Mouse (Mus musculus) liver, embryonic 13.5 days (tissue): ENCODE measurements around the gene Rpl38. TPM values are rescaled to one million over a fixed set of nuclear protein-coding genes. Genes with fewer than 3 reads are reported as not detected.

Source experiments
- ATAC-seq: fragments of 200-750 bp; cut with Nextera tagmentation; 2 replicates; pipeline ENCODE4 v1.8.0; 2017; ENCODE audit warnings: low read depth, mild to moderate bottlenecking, moderate number of reproducible peaks, moderate library complexity
- DNase-seq: peaks from one replicate; pipeline ENCODE4 v3.0.0; 2022
- H3K27ac ChIP-seq: fragments of 300-500 bp; sonication (generic); 2 replicates; pipeline ENCODE4 v1.5.1; 2015; ENCODE audit warnings: moderate library complexity, mild to moderate bottlenecking, inconsistent platforms
- H3K27me3 ChIP-seq: fragments of 300-500 bp; sonication (generic); 2 replicates; pipeline ENCODE4 v1.6.1; 2015; ENCODE audit warnings: mild to moderate bottlenecking, inconsistent platforms
- H3K36me3 ChIP-seq: fragments of 300-500 bp; sonication (generic); 2 replicates; pipeline ENCODE4 v1.6.1; 2015; ENCODE audit warnings: mild to moderate bottlenecking, inconsistent platforms
- H3K4me1 ChIP-seq: fragments of 300-500 bp; sonication (generic); replicated peaks from 2 replicates; pipeline ENCODE4 v1.6.1; 2015; ENCODE audit warnings: inconsistent platforms
- H3K4me2 ChIP-seq: fragments of 300-500 bp; sonication (generic); 2 replicates; pipeline ENCODE4 v1.6.1; 2015; ENCODE audit warnings: inconsistent platforms, mild to moderate bottlenecking, moderate library complexity
- H3K4me3 ChIP-seq: fragments of 300-500 bp; sonication (generic); replicated peaks from 2 replicates; pipeline ENCODE4 v1.5.1; 2015; ENCODE audit warnings: mild to moderate bottlenecking, inconsistent platforms
- H3K9ac ChIP-seq: fragments of 300-500 bp; sonication (generic); 2 replicates; pipeline ENCODE4 v1.6.1; 2015; ENCODE audit warnings: mild to moderate bottlenecking, inconsistent platforms
- H3K9me3 ChIP-seq: fragments of 300-500 bp; sonication (generic); replicated peaks from 2 replicates; pipeline ENCODE4 v1.6.1; 2016; ENCODE audit warnings: inconsistent platforms
- WGBS: fragments of 180-500 bp; shearing (Covaris S2); methylation state at CpG from one replicate; pipeline ENCODE4 v1.1.7; 2015; ENCODE audit not compliant: insufficient replicate concordance; 5-methylcytosine and 5-hydroxymethylcytosine counted together
- polyA plus RNA-seq: library from polyadenylated mRNA; unstranded; fragments of >200 nt; fragmentation: Nextera tagmentation; extraction: Ambion mirVana; gene quantifications from 2 replicates; pipeline ENCODE4 v1.2.1, GENCODE M21; 2015

The Rpl38 gene
- polyA plus RNA-seq, 1 experiment from 2014 or later, result 1,120 TPM

DNA sequence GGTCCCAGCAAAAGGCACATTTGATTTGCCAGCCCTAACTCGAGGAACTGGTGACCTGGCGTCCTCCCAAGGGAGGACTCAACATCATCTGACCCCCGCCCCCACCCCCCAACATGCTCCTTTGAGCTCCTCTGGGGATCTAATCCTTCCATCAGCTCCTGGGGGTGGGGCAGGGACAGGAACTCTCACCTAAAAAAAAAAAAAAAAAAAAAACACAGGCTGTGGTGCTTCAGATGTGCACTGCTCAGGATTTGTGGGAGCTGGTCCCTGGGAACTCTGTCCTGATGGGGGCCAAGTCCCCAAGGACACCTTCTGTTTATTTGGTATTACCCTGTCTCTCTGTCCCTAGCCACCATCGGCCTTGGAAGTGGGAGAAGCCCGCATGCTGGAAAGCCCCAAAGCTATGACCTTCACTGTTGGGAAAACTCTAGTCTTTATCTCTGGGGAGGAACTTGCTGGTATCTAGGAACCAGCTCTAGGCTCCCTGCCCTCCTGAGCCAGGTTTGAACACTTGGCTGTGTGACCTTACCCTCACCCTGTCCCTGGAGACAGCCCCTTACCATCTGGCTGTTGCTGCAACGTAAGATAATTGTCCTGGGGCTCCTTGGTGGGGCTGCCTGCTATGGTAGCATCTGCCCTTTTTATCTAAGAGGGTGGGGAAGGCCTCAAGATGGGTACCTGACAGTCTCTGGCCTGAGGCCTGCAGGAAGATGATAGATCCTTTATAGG is 23.3 kb downstream of the Rpl38 start:
- no peaks in the 10 kb centered on the region for H3K27me3 ChIP-seq
- WGBS, result 52% methylated on average over 6 of the region's 6 CpGs
- H3K9me3 ChIP-seq, result no peaks in the 10 kb centered on the region
- DNase-seq, result no peak
- ATAC-seq, result no peak
- H3K4me3 ChIP-seq, result no peak overlapping the region
- H3K4me2 ChIP-seq, result no peak overlapping the region
- H3K4me1 ChIP-seq, result peaks cover 6% of the 10 kb centered on the region; the same call in 1 of the 2 replicates
- H3K36me3 ChIP-seq, result peaks cover 3% of the 10 kb centered on the region; the same call in 1 of the 2 replicates
- no peak overlapping the region for H3K9ac ChIP-seq
- H3K27ac ChIP-seq, result no peak overlapping the region

DNA sequence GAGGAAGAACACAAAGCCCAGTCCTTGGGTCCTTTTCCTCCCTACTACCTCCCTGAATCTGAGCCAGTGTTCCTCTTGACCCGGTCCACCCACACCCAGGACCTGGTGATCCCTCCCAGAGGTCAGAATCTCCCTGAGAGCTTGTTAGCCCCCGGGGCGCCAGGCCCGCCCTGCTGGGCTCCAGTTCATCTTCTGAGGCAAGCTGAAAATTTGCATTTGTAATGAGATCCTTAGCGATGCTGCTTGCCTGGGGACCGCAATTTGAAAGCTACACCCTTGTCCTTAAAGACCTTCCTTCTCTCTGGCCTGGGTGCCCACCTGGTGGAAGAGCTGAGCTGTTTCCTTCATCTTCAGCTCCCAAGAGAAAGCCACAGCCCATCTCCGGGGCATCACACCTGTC is 24.3 kb downstream of the Rpl38 start:
- Histone ChIP-seq H3K4me1 (peaks cover 6% of the 10 kb centered on the region; the same call in 1 of the 2 replicates), H3K4me3 (no peak overlapping the region), H3K27ac (no peak overlapping the region), H3K9ac (no peak overlapping the region), H3K36me3 (peaks cover 4% of the 10 kb centered on the region; the same call in 1 of the 2 replicates), H3K4me2 (no peak overlapping the region), H3K9me3 (no peaks in the 10 kb centered on the region), H3K27me3 (no peaks in the 10 kb centered on the region)
- ATAC-seq (no peak), DNase-seq (no peak)
- 64% methylated on average over 7 of the region's 7 CpGs for WGBS

DNA sequence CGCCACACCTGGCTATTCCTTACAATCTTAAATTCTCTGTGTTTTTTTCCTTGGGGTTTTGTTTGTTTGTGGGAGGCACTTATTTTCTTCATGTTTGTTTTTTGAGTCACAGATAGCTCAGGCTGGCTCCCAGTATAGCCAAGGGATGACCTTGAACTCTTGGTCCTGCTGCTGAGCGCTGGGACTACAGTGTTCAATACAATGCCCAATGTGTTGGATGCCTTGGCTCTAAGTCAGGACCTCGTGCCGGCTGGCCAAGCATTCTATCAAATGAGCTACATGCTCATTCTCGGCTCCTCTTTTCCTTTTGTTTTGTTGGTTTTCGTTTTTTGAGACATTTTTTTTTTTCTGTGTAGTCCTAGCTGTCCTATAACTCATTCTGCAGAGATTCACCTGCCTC is 25.1 kb downstream of the Rpl38 start:
- Histone ChIP-seq H3K9me3 (no peaks in the 10 kb centered on the region), H3K4me1 (peaks cover 6% of the 10 kb centered on the region; the same call in 1 of the 2 replicates), H3K36me3 (peaks cover 4% of the 10 kb centered on the region; the same call in 1 of the 2 replicates), H3K4me2 (no peak overlapping the region), H3K4me3 (no peak overlapping the region), H3K9ac (no peak overlapping the region), H3K27me3 (no peaks in the 10 kb centered on the region), H3K27ac (no peak overlapping the region)
- WGBS, result 64% methylated on average over 6 of the region's 6 CpGs
- ATAC-seq (no peak), DNase-seq (no peak)

DNA sequence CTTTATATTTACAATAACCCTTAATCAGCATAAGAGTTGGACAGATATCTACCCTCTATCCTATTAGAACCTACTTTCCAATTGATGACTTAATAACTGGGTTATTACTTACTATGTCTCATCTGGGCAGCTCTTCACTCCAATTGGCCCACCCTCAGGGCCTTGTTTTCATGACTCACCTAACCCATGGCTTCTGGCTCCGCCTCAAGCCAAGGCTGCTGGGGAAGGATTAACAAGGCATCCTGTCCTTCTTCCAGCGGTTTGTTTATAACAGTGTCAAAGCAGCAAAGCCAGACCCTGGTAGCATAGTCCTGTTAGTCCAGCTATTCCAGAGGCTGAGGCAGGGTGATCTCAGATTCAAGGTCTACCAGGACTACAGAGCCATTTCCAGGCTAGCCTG is 26.1 kb downstream of the Rpl38 start:
- no peaks in the 10 kb centered on the region for H3K9me3 ChIP-seq
- 65% methylated on average over 2 of the region's 2 CpGs for WGBS
- DNase-seq (no peak), ATAC-seq (no peak)
- H3K27ac ChIP-seq, result no peak overlapping the region
- H3K4me3 ChIP-seq, result no peak overlapping the region
- no peaks in the 10 kb centered on the region for H3K27me3 ChIP-seq
- H3K4me1 ChIP-seq, result peaks cover 6% of the 10 kb centered on the region; the same call in 1 of the 2 replicates
- H3K9ac ChIP-seq, result no peak overlapping the region
- peaks cover 4% of the 10 kb centered on the region; the same call in 1 of the 2 replicates for H3K36me3 ChIP-seq
- H3K4me2 ChIP-seq, result no peak overlapping the region

DNA sequence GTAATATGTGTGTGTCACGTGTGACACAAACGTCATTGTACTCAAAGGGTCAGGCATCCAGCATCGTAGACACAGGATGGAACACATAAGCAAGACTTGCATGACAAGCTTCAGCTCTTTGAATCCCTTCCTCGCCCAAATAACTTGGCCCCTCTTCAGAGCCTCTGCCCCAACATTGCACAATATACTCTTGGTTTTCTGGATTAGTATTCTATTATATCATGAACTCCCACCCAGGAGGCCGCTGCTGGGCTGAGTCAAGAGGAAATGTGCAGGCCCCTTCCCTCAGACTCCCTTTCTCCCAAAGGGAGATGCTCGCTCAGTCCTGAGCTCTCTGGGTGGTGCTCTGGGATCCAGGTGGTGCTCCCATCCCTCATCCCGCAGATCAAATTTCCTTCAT is 30.2 kb downstream of the Rpl38 start:
- Histone ChIP-seq H3K27ac (no peak overlapping the region), H3K4me1 (no peaks in the 10 kb centered on the region), H3K4me2 (no peak overlapping the region), H3K36me3 (peaks cover 4% of the 10 kb centered on the region), H3K9ac (no peak overlapping the region), H3K27me3 (no peaks in the 10 kb centered on the region), H3K4me3 (no peak overlapping the region), H3K9me3 (no peaks in the 10 kb centered on the region)
- WGBS, result 78% methylated on average over 7 of the region's 7 CpGs
- ATAC-seq, result no peak
- no peak for DNase-seq

DNA sequence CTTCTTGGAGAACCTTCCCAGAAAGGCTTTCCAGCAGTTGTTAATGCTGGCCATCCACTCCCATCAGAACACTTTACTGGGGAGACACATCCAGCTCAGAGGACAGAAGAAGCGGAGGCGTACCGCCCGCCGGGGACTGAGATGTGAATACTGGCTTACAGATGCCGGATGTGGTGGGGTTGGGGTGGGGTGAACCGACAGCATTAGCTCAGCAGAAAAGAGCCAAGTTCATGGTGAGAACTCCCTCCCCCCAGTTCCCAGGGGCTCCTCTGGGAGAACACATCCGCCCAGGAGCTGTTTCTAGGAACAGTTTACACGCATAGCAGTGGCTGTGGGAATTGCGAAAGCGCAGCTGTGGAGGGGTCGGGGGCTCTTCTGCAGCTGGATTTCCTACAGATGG is 31.2 kb downstream of the Rpl38 start:
- Histone ChIP-seq H3K9me3 (no peaks in the 10 kb centered on the region), H3K4me1 (no peaks in the 10 kb centered on the region), H3K4me3 (no peak overlapping the region), H3K27me3 (no peaks in the 10 kb centered on the region), H3K4me2 (no peak overlapping the region), H3K36me3 (peaks cover 4% of the 10 kb centered on the region), H3K27ac (no peak overlapping the region), H3K9ac (no peak overlapping the region)
- DNase-seq (no peak), ATAC-seq (no peak)
- WGBS, result 72% methylated on average over 12 of the region's 12 CpGs

DNA sequence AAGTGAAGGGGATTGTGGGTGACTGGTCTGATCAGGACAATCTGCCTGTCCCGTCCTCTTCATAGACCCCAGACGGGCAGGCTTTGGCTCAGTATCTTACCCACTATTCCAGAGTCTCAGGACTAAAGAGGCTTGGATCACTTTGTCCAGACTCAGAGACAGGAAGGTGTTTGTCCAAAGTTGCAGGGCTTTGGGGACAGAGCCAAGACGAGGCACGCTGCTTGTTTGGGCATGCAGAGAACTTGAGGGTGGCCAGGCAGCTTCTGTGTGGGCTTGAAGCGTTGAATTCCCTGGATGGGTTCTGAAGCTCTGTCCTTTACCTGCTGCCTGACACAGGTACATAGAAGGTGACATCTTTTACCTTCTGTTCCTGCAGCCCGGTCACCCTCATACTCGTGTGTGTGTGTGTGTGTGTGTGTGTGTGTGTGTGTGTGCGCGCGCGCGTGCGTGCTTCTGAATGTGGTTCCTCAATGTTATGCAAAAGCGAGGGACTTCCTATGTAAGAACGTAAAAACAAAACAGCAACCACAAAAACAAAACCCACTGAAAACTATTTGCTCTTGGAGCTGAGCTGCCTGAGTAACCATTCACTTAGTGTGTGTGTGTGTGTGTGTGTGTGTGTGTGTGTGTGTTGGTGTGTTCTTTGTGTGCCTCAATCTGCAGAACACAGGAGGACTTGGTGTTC is 34.1 kb downstream of the Rpl38 start:
- Histone ChIP-seq H3K36me3 (no peaks in the 10 kb centered on the region; the same call in 1 of the 2 replicates), H3K27me3 (no peaks in the 10 kb centered on the region), H3K27ac (no peak overlapping the region), H3K9me3 (no peaks in the 10 kb centered on the region), H3K4me1 (no peaks in the 10 kb centered on the region), H3K4me2 (no peak overlapping the region), H3K9ac (no peak overlapping the region), H3K4me3 (no peak overlapping the region)
- 79% methylated on average over 15 of the region's 15 CpGs for WGBS
- DNase-seq, result no peak
- no peak for ATAC-seq

DNA sequence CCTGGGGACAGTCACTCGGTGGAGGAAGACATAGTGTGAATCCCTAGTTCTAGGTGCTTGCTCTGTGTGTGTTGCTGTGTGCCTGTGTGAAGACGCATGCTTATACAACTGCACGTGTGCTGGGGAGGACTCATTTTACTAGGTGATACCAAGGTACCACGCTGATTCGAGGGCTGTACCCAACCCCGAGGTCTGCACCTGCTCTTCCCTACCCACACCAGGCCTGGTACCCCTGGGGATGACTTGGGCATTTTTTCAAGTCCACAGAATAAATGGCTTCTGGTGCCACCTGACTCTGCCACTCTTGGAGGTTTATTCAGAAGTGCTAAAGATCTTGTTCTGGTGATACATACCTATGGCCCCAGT is 34.7 kb downstream of the Rpl38 start:
- Histone ChIP-seq H3K9me3 (no peaks in the 10 kb centered on the region), H3K4me3 (no peak overlapping the region), H3K4me2 (no peak overlapping the region), H3K36me3 (no peaks in the 10 kb centered on the region; the same call in 1 of the 2 replicates), H3K27ac (no peak overlapping the region), H3K4me1 (no peaks in the 10 kb centered on the region), H3K27me3 (no peaks in the 10 kb centered on the region), H3K9ac (no peak overlapping the region)
- ATAC-seq (no peak), DNase-seq (no peak)
- WGBS, result 67% methylated on average over 6 of the region's 6 CpGs

DNA sequence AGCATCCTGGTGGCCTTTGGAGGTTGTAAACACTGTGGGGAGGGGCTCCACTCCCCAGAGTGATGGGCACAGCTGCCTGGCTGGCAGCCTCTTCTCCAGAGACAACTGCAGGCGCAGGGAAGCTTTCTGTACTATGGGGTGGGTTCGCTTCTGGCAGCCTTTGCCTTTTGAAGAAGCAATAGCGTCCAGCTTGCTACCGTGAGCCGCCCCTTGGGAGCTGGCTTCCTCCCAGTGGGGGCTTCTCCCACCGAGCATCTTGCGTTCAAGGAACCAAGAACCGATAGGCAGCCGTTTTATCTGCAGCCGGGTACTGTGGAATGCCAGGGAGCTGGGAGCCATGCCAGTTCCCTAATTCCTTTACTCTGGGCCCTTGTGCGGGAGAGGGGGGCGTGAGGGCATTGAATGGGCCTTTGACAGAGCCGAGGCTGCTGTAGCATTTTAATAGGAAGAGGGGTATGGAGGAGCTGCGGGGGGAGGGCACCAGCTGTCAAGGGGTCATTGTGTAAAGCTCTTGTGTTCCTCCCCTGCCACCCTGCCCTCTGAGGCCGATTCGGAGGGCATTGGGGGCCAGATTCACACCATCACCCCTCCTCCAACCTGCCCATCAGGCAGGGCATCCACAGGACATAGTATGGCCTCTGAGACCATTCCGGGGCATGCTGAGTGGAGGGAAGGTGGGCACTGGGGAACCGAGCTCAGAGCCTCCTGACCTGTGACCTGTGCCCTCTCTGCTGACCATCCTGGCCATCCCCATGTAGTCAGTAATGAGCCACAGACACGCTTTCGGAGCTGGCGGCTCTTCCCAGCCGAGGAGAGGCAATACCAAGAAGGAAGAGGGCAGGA is 36.0 kb downstream of the Rpl38 start:
- H3K4me1 ChIP-seq, result no peaks in the 10 kb centered on the region

DNA sequence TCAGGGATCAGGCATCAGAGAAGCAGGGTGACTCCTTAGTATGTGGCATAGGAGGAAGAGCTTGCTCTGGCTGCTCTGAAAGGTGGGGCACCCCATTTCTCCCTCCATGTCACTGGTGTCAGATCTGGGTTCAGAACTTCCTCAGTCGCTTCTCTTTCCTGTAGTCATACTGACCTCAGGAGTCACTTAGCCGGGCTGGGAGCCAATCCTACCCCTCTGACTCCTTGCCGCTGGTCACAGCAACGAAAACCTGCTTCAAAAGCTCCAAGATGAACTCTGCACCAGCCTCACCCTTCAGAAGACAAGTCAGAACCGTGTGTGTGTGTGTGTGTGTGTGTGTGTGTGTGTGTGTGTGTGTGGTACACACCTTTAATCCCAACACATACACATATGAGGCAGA is 38.0 kb downstream of the Rpl38 start:
- no peaks in the 10 kb centered on the region for H3K27me3 ChIP-seq

More for the DNA sequence above, 36.0 kb downstream of the Rpl38 start:
- H3K27me3 ChIP-seq, result no peaks in the 10 kb centered on the region
- DNase-seq, result no peak
- 67% methylated on average over 22 of the region's 22 CpGs for WGBS
- no peak overlapping the region for H3K4me3 ChIP-seq
- H3K4me2 ChIP-seq, result no peak overlapping the region
- peaks cover 4% of the 10 kb centered on the region; the same call in 1 of the 2 replicates for H3K36me3 ChIP-seq
- no peak overlapping the region for H3K9ac ChIP-seq
- H3K27ac ChIP-seq, result no peak overlapping the region
- no peaks in the 10 kb centered on the region for H3K9me3 ChIP-seq
- ATAC-seq, result no peak

DNA sequence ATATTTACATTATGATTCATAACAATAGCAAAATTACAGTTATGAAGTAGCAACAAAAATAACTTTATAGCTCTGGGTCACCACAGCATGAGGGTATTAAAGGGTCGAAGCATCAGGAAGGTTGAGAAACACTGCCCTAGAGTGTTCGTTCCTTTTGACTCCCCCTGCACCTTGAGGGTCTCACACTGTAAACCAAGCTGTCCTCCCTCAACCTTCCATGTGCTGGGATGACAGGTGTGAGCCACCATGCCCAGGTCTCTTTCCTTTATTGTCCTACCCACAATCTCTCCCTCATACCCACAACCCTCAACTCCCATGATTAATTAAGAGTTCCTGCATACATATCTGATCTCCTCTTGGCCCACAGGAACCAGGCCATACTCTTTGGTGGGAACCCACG is 43.1 kb downstream of the Rpl38 start:
- 67% methylated on average over 3 of the region's 3 CpGs for WGBS
- Histone ChIP-seq H3K27ac (no peak overlapping the region), H3K27me3 (no peaks in the 10 kb centered on the region), H3K36me3 (peaks cover 11% of the 10 kb centered on the region; the same call in 1 of the 2 replicates), H3K9me3 (no peaks in the 10 kb centered on the region), H3K4me3 (no peak overlapping the region), H3K4me1 (no peaks in the 10 kb centered on the region), H3K9ac (no peak overlapping the region), H3K4me2 (no peak overlapping the region)
- DNase-seq (no peak), ATAC-seq (no peak)

More for the DNA sequence above, 38.0 kb downstream of the Rpl38 start:
- H3K9me3 ChIP-seq, result no peaks in the 10 kb centered on the region
- WGBS, result 63% methylated on average over 5 of the region's 5 CpGs
- no peak for ATAC-seq
- no peak overlapping the region for H3K4me2 ChIP-seq
- peaks cover 9% of the 10 kb centered on the region; the same call in 1 of the 2 replicates for H3K36me3 ChIP-seq
- H3K4me3 ChIP-seq, result no peak overlapping the region
- DNase-seq, result no peak
- no peak overlapping the region for H3K27ac ChIP-seq
- H3K9ac ChIP-seq, result no peak overlapping the region
- H3K4me1 ChIP-seq, result no peaks in the 10 kb centered on the region
